Mouse (Mus musculus) brain, embryonic 14.5 days (tissue): ENCODE data around the gene Eno3. TPM values are rescaled to one million over a fixed set of nuclear protein-coding genes. Genes with fewer than 3 reads are reported as not detected.

Experiments
- DNase-seq: peaks from one replicate; pipeline ENCODE4 v3.0.0-alpha.2; 2011; ENCODE audit warnings: low read depth
- CTCF ChIP-seq: fragments of 200-500 bp; IDR thresholded peaks from 2 replicates; pipeline ENCODE4 v1.5.1; 2012; ENCODE audit warnings: inconsistent platforms, mild to moderate bottlenecking, moderate library complexity, borderline replicate concordance; ENCODE audit not compliant: insufficient read depth, insufficient read length; ENCODE audit errors: extremely low read depth
- POLR2A ChIP-seq: fragments of 200-500 bp; IDR thresholded peaks from 2 replicates; pipeline ENCODE4 v1.6.1; 2012; ENCODE audit warnings: mild to moderate bottlenecking, inconsistent platforms, borderline replicate concordance; ENCODE audit not compliant: poor library complexity, insufficient read depth, insufficient read length, severe bottlenecking; ENCODE audit errors: extremely low read depth
- polyA plus RNA-seq: library from polyadenylated mRNA; depleted of rRNA; stranded (reverse); fragments of >200 nt; gene quantifications from 2 replicates; pipeline ENCODE4 v1.2.3, GENCODE M21; 2012; rRNA removed

The Eno3 gene
- polyA plus RNA-seq: 23.0 and 24.1 TPM in 2 replicates

GRCm38 (mm10) chr11:70656964-70657363 is at the start of gene Eno3:
TSS of gene Eno3 (plus strand) at chr11:70657202.
- no peak for DNase-seq
- TF ChIP-seq CTCF (no peak), POLR2A (no peak)

DNA sequence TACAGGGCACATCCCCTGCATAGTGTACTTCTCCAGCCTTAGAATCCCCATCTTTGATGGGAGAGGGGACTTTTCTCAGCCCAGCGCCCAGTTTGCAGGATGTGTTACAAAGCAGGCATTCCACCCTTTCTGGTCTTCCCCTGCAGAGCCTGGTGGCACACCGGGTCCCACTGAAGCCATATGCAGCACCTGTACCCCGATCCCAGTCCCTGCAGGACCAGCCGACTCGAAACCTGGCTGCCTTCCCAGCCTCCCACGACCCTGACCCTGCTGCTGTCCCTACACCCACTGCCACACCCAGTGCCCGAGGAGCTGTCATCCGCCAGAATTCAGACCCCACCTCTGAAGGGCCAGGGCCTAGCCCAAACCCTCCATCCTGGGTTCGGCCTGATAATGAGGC is 49.4 kb upstream of the Eno3 start:
- no peak for DNase-seq
- TF ChIP-seq POLR2A (no peak), CTCF (no peak)

GRCm38 (mm10) chr11:70608381-70609066 is 48.5 kb upstream of the Eno3 start:
- DNase-seq: no peak

GRCm38 (mm10) chr11:70610752-70611151 is 46.2 kb upstream of the Eno3 start:
- TF ChIP-seq POLR2A (no peak), CTCF (no peak)
- DNase-seq: no peak

More at GRCm38 (mm10) chr11:70608381-70609066, 48.5 kb upstream of the Eno3 start:
- peak; percentile 45; the same call in 1 of the 2 replicates for TF ChIP-seq CTCF
- no peak for TF ChIP-seq POLR2A

DNA sequence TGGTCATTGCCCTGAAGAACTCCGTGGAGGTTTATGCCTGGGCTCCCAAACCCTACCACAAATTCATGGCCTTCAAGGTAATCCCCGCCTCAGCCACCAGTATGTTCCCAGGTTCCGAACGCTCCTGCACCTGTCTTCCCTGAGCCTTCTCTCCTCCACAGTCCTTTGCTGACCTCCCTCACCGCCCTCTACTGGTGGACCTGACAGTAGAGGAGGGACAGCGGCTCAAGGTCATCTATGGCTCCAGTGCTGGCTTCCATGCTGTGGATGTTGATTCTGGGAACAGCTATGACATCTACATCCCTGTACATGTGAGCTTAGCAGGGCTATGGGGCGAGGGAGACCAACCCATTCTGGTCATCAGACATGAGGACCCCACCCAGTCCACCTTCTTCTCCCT is 44.5 kb upstream of the Eno3 start:
- peak; percentile 8; the same call in 1 of the 2 replicates for TF ChIP-seq CTCF
- no peak for TF ChIP-seq POLR2A
- no peak for DNase-seq

DNA sequence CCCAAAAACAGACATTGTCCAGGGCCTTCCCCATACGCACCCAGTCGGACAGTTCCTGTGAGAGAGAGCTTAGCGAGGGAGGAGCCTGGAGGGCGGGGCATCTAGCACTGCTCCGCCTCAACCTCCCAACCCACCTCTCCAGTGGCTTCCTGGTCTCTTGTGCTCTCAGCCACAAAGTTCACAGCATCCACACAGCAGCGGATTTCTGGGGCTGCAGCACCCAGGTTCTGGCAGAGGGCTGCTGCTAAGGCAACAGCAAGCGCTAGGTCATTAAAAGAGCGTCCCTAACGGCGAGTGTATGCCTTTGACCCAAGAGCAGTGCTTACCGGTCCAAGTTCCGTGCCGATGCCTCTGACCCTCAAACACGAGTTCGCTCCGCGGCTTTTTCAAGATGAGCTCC is 41.9 kb upstream of the Eno3 start:
- 0 out of 2 replicates have a peak, but pooled peaks have one; percentile 4 for TF ChIP-seq CTCF
- no peak for TF ChIP-seq POLR2A
- DNase-seq: peak; percentile 37

GRCm38 (mm10) chr11:70615516-70616093 is 41.4 kb upstream of the Eno3 start, which contains the start of gene 4930544D05Rik:
TSS of gene 4930544D05Rik (plus strand) at chr11:70615848.
- DNase-seq: no peak

DNA sequence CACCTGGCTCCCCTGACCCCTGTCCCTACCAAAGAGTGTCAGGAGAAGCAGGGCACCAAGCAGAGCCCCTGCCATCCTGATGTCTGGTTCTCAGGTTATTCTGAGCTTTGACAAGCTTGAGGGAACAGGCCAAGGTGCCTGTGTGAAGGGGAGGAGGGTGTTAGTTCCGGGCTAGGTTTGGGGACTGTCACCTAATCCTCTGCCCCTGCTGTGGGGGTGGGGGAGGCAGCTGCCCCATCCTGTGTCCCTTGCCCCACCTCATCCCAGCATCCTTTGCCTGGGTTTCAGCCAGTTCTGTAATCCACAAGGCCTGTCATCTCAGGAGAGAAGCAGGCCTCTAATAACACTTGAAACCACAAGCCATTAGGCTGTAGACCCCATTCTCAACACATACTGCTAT is 37.9 kb upstream of the Eno3 start, which contains the start of gene Chrne:
Gene Chrne (minus strand): TSS at position 116 of the 400 bp plus-strand sequence.
- no peak for DNase-seq
- TF ChIP-seq POLR2A (no peak), CTCF (no peak)

More at GRCm38 (mm10) chr11:70615516-70616093, 41.4 kb upstream of the Eno3 start, which contains the start of gene 4930544D05Rik:
- TF ChIP-seq POLR2A (no peak), CTCF (no peak)

- DNase-seq: no peak
- TF ChIP-seq POLR2A (no peak), CTCF (no peak)
These were observed 34.8 kb upstream of the Eno3 start for GRCm38 (mm10) chr11:70621972-70622814.

GRCm38 (mm10) chr11:70623053-70623742 is 33.8 kb upstream of the Eno3 start:
- no peak for TF ChIP-seq POLR2A
- peak; percentile 18; the same call in 1 of the 2 replicates for TF ChIP-seq CTCF
- no peak for DNase-seq
